Mouse (Mus musculus): ENCODE data around the gene Them7. TPM values are rescaled to one million over a fixed set of nuclear protein-coding genes. Genes with fewer than 3 reads are reported as not detected.

Gene Them7
- polyA plus RNA-seq, 1 experiment from 2014 or later, result not detected

- no peaks in the 10 kb centered on the region for H3K9me3 ChIP-seq (replicated peaks; ENCODE audit: control insufficient read depth, low read length)
- H3K9ac ChIP-seq (ENCODE audit: low read length), result no peak overlapping the region
- no peak overlapping the region for H3K27ac ChIP-seq (ENCODE audit: low read depth, low read length)
- no peaks in the 10 kb centered on the region for H3K36me3 ChIP-seq (ENCODE audit: control insufficient read depth, insufficient read depth, low read length)
- no peak overlapping the region for H3K4me2 ChIP-seq (ENCODE audit: low read length)
- no peak for ATAC-seq
- 48% methylated on average over 13 of the region's 13 CpGs for WGBS
- no peaks in the 10 kb centered on the region for H3K4me1 ChIP-seq (ENCODE audit: control insufficient read depth, insufficient read depth, low read length)
- no peak for DNase-seq (ENCODE audit: low spot score)
- H3K27me3 ChIP-seq (replicated peaks; ENCODE audit: control insufficient read depth, insufficient read depth, low read length), result peaks cover 9% of the 10 kb centered on the region; the same call in 1 of the 2 replicates
- H3K4me3 ChIP-seq (ENCODE audit: low read depth, low read length), result no peak overlapping the region
Observed at GRCm38 (mm10) chr2:105311414-105311813, 87.3 kb downstream of the Them7 start.

GRCm38 (mm10) chr2:105311991-105312390 is 87.9 kb downstream of the Them7 start:
- Histone ChIP-seq H3K9me3 (replicated peaks; ENCODE audit: control insufficient read depth, low read length) (no peaks in the 10 kb centered on the region), H3K27me3 (replicated peaks; ENCODE audit: control insufficient read depth, insufficient read depth, low read length) (peaks cover 9% of the 10 kb centered on the region; the same call in 1 of the 2 replicates), H3K4me2 (ENCODE audit: low read length) (no peak overlapping the region), H3K4me1 (ENCODE audit: control insufficient read depth, insufficient read depth, low read length) (no peaks in the 10 kb centered on the region), H3K27ac (ENCODE audit: low read depth, low read length) (no peak overlapping the region), H3K9ac (ENCODE audit: low read length) (no peak overlapping the region), H3K36me3 (ENCODE audit: control insufficient read depth, insufficient read depth, low read length) (no peaks in the 10 kb centered on the region), H3K4me3 (ENCODE audit: low read depth, low read length) (no peak overlapping the region)
- WGBS, result under 1% methylated on average over 7 of the region's 7 CpGs
- DNase-seq (ENCODE audit: low spot score) (peak; percentile 46), ATAC-seq (peak; percentile 40)

GRCm38 (mm10) chr2:105313077-105313476 is 89.0 kb downstream of the Them7 start:
- no peaks in the 10 kb centered on the region for H3K9me3 ChIP-seq (replicated peaks; ENCODE audit: control insufficient read depth, low read length)
- DNase-seq (ENCODE audit: low spot score), result no peak
- no peak overlapping the region for H3K4me3 ChIP-seq (ENCODE audit: low read depth, low read length)
- peaks cover 9% of the 10 kb centered on the region; the same call in 1 of the 2 replicates for H3K27me3 ChIP-seq (replicated peaks; ENCODE audit: control insufficient read depth, insufficient read depth, low read length)
- H3K36me3 ChIP-seq (ENCODE audit: control insufficient read depth, insufficient read depth, low read length), result no peaks in the 10 kb centered on the region
- no peak for ATAC-seq
- no peak overlapping the region for H3K27ac ChIP-seq (ENCODE audit: low read depth, low read length)
- H3K4me2 ChIP-seq (ENCODE audit: low read length), result no peak overlapping the region
- H3K9ac ChIP-seq (ENCODE audit: low read length), result no peak overlapping the region
- no peaks in the 10 kb centered on the region for H3K4me1 ChIP-seq (ENCODE audit: control insufficient read depth, insufficient read depth, low read length)
- 72% methylated on average over 3 of the region's 3 CpGs for WGBS

- H3K9ac ChIP-seq (ENCODE audit: low read length), result no peak overlapping the region
- ATAC-seq (no peak), DNase-seq (ENCODE audit: low spot score) (no peak)
- H3K27ac ChIP-seq (ENCODE audit: low read depth, low read length), result no peak overlapping the region
- no peaks in the 10 kb centered on the region for H3K9me3 ChIP-seq (replicated peaks; ENCODE audit: control insufficient read depth, low read length)
- H3K4me2 ChIP-seq (ENCODE audit: low read length), result no peak overlapping the region
- peaks cover 1% of the 10 kb centered on the region; the same call in 1 of the 2 replicates for H3K27me3 ChIP-seq (replicated peaks; ENCODE audit: control insufficient read depth, insufficient read depth, low read length)
- no peaks in the 10 kb centered on the region for H3K4me1 ChIP-seq (ENCODE audit: control insufficient read depth, insufficient read depth, low read length)
- 64% methylated on average over 13 of the region's 13 CpGs for WGBS
- no peak overlapping the region for H3K4me3 ChIP-seq (ENCODE audit: low read depth, low read length)
- no peaks in the 10 kb centered on the region for H3K36me3 ChIP-seq (ENCODE audit: control insufficient read depth, insufficient read depth, low read length)
Observed at GRCm38 (mm10) chr2:105317556-105318184, 93.5 kb downstream of the Them7 start.

GRCm38 (mm10) chr2:105326067-105326466 is 101.9 kb downstream of the Them7 start:
- ATAC-seq (no peak), DNase-seq (ENCODE audit: low spot score) (no peak)
- no peak overlapping the region for H3K9ac ChIP-seq (ENCODE audit: low read length)
- H3K36me3 ChIP-seq (ENCODE audit: control insufficient read depth, insufficient read depth, low read length), result no peaks in the 10 kb centered on the region
- no peak overlapping the region for H3K27ac ChIP-seq (ENCODE audit: low read depth, low read length)
- H3K27me3 ChIP-seq (replicated peaks; ENCODE audit: control insufficient read depth, insufficient read depth, low read length), result no peaks in the 10 kb centered on the region
- H3K4me1 ChIP-seq (ENCODE audit: control insufficient read depth, insufficient read depth, low read length), result no peaks in the 10 kb centered on the region
- H3K4me2 ChIP-seq (ENCODE audit: low read length), result no peak overlapping the region
- H3K9me3 ChIP-seq (replicated peaks; ENCODE audit: control insufficient read depth, low read length), result no peaks in the 10 kb centered on the region
- no peak overlapping the region for H3K4me3 ChIP-seq (ENCODE audit: low read depth, low read length)
- 89% methylated on average over 5 of the region's 5 CpGs for WGBS

- ATAC-seq, result peak; percentile 40; the same call in 1 of the 2 replicates
Observed at GRCm38 (mm10) chr2:105330024-105330423, 105.9 kb downstream of the Them7 start.

GRCm38 (mm10) chr2:105333107-105333506 is 109.0 kb downstream of the Them7 start:
- no peak overlapping the region for H3K9ac ChIP-seq (ENCODE audit: low read length)
- 0 out of 2 replicates have a peak, but pooled peaks cover 4% of the 10 kb centered on the region for H3K27me3 ChIP-seq (replicated peaks; ENCODE audit: control insufficient read depth, insufficient read depth, low read length)
- ATAC-seq (no peak), DNase-seq (ENCODE audit: low spot score) (no peak)
- H3K9me3 ChIP-seq (replicated peaks; ENCODE audit: control insufficient read depth, low read length), result no peaks in the 10 kb centered on the region
- no peak overlapping the region for H3K27ac ChIP-seq (ENCODE audit: low read depth, low read length)
- H3K4me3 ChIP-seq (ENCODE audit: low read depth, low read length), result no peak overlapping the region
- H3K4me2 ChIP-seq (ENCODE audit: low read length), result no peak overlapping the region
- no peaks in the 10 kb centered on the region for H3K36me3 ChIP-seq (ENCODE audit: control insufficient read depth, insufficient read depth, low read length)
- H3K4me1 ChIP-seq (ENCODE audit: control insufficient read depth, insufficient read depth, low read length), result peaks cover 10% of the 10 kb centered on the region
- WGBS, result 64% methylated on average over 8 of the region's 8 CpGs

More at GRCm38 (mm10) chr2:105330024-105330423, 105.9 kb downstream of the Them7 start:
- WGBS, result 70% methylated on average over 4 of the region's 4 CpGs
- no peak overlapping the region for H3K4me2 ChIP-seq (ENCODE audit: low read length)
- H3K27ac ChIP-seq (ENCODE audit: low read depth, low read length), result no peak overlapping the region
- H3K27me3 ChIP-seq (replicated peaks; ENCODE audit: control insufficient read depth, insufficient read depth, low read length), result 0 out of 2 replicates have a peak, but pooled peaks cover 4% of the 10 kb centered on the region
- H3K9ac ChIP-seq (ENCODE audit: low read length), result no peak overlapping the region
- no peaks in the 10 kb centered on the region for H3K36me3 ChIP-seq (ENCODE audit: control insufficient read depth, insufficient read depth, low read length)
- no peak overlapping the region for H3K4me3 ChIP-seq (ENCODE audit: low read depth, low read length)
- no peaks in the 10 kb centered on the region for H3K9me3 ChIP-seq (replicated peaks; ENCODE audit: control insufficient read depth, low read length)
- peak; percentile 67 for DNase-seq (ENCODE audit: low spot score)
- H3K4me1 ChIP-seq (ENCODE audit: control insufficient read depth, insufficient read depth, low read length), result no peaks in the 10 kb centered on the region

- 10% methylated on average over 10 of the region's 10 CpGs for WGBS
- ATAC-seq (peak; percentile 68), DNase-seq (ENCODE audit: low spot score) (peak; percentile 92)
- Histone ChIP-seq H3K4me2 (ENCODE audit: low read length) (peak overlapping the region; percentile 8; the same call in 1 of the 2 replicates), H3K9me3 (replicated peaks; ENCODE audit: control insufficient read depth, low read length) (no peaks in the 10 kb centered on the region), H3K27me3 (replicated peaks; ENCODE audit: control insufficient read depth, insufficient read depth, low read length) (0 out of 2 replicates have a peak, but pooled peaks cover 4% of the 10 kb centered on the region), H3K27ac (ENCODE audit: low read depth, low read length) (0 out of 2 replicates have a peak overlapping the region, but pooled peaks have one; percentile 53), H3K4me1 (ENCODE audit: control insufficient read depth, insufficient read depth, low read length) (peaks cover 10% of the 10 kb centered on the region), H3K36me3 (ENCODE audit: control insufficient read depth, insufficient read depth, low read length) (no peaks in the 10 kb centered on the region), H3K4me3 (ENCODE audit: low read depth, low read length) (no peak overlapping the region), H3K9ac (ENCODE audit: low read length) (no peak overlapping the region; the same call in 1 of the 2 replicates)
Observed at GRCm38 (mm10) chr2:105333976-105334713, 110.0 kb downstream of the Them7 start.

GRCm38 (mm10) chr2:105335661-105336060 is 111.5 kb downstream of the Them7 start:
- DNase-seq (ENCODE audit: low spot score) (no peak), ATAC-seq (no peak)
- Histone ChIP-seq H3K4me2 (ENCODE audit: low read length) (no peak overlapping the region), H3K27me3 (replicated peaks; ENCODE audit: control insufficient read depth, insufficient read depth, low read length) (0 out of 2 replicates have a peak, but pooled peaks cover 4% of the 10 kb centered on the region), H3K9me3 (replicated peaks; ENCODE audit: control insufficient read depth, low read length) (no peaks in the 10 kb centered on the region), H3K27ac (ENCODE audit: low read depth, low read length) (no peak overlapping the region), H3K4me1 (ENCODE audit: control insufficient read depth, insufficient read depth, low read length) (peaks cover 10% of the 10 kb centered on the region), H3K36me3 (ENCODE audit: control insufficient read depth, insufficient read depth, low read length) (no peaks in the 10 kb centered on the region), H3K9ac (ENCODE audit: low read length) (no peak overlapping the region), H3K4me3 (ENCODE audit: low read depth, low read length) (no peak overlapping the region)
- 64% methylated on average over 2 of the region's 2 CpGs for WGBS

Data from forebrain, embryonic 14.5 days (tissue).